Mouse (Mus musculus): Measurements from ENCODE around the gene Srr.

The Srr gene

DNA sequence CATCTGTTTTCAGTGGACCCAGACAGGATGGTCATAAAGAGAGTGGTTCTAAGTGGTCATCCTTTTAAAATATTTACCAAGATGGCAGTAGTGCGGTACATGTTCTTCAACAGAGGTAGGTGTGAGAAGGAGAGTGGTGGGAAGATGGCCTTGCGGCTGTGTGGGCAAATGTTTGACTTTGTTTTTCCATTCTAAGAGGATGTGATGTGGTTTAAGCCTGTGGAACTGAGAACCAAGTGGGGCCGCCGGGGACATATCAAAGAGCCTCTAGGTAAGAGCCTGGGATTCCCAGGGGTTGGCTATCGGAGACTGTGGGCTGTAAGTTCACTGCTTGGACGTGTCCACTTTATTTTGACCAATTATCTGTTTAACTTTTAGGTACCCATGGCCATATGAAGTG, 17.9 kb downstream of the Srr start:
- DNase-seq (ENCODE audit: low spot score): no peak

DNA sequence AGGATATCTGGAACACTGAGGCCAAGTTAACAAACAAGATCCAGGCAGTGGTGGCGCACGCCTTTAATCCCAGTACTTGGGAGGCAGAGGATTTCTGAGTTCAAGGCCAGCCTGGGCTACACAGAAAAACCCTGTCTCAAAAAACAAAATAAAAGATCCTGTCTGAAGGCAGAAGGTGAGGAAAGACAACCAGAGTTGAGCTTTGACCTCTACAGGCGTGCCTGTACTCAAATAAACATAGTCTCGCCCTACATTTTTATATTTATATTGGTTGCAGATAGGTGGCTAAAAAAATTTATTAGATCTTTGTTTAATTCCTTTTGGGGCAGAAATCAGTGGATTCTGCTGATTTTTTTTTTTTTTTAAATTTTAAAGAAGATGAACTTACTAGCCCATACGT, 23.3 kb downstream of the Srr start:
- no peak for DNase-seq (ENCODE audit: low spot score)

DNA sequence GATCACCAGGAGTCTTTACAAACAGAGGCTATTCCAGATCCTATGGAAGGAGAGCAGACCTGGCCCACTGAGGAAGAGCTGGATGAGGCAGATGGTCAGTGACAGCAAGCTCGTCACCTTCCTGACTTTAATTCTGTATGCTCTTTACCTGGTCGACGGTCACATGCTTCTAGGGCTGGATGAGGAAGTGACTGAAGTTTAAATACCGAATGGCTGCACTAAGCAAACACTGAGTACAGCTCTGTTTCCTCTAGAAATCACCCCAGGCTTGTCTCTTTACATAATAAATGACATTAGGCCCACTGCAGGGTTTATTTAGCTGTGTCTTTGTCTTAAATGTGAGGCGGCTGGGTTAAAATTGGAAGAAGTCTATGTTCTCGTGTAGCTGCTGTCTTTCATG, 24.2 kb downstream of the Srr start:
- DNase-seq (ENCODE audit: low spot score): no peak

DNA sequence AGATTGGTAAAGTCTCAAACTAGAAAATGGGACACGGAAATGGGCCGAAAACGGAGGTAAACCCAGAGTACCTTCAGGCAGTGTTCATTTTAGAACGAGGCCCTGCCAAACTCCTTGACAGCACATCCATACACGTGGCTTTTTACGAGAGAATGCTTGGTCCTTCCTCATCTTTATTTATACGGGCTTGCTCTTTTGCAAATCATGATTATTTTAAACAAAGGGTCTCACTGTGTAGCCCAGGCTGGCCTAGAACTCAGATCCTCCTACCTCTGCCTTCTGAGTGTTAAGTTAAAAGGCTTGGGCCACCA, 27.3 kb downstream of the Srr start:
- no peak for DNase-seq (ENCODE audit: low spot score)

DNA sequence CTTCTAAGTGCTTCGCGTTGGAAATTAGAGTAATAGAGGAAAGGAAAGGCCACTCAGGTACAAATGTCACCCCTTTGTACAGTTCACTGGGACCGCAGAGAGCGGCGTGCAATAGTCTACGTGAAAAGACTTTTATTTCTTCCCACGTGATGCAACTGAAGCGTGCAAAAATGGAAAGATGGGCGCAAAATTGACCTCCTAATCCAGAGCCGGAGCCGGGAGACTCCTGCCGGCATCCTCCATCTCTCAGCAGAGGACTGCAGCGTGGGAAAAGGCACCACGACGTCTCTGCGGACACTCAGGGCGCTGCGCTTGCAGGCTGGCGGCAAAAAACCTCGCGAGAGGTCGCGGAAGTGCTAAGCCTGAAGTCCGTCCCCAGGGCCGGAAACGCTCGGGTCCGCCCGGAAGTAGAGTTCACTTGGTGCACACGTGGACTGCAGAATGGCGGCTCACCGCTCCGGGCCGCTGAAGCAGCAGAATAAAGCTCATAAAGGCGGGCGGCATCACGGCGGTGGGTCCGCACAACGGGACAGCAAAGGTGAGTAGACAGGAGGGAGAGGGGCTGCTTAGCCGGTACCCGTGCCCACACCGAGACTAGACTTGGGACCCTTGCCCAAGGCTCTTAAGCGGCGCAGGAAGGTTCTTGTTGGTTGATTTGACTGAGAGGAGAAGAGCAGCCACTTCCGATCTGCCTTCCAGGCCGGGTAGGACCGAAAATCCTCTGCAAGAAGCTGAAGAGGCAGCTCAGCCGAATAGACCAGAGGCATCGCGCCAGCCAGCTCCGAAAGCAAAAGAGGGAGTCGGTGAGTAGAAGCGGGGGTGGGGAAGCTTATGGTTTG, 27.9 kb downstream of the Srr start, which contains the start of gene Tsr1:
Tsr1 (plus strand) TSS at position 394 of the 839 bp plus-strand sequence.
- DNase-seq (ENCODE audit: low spot score): peak; percentile 87

DNA sequence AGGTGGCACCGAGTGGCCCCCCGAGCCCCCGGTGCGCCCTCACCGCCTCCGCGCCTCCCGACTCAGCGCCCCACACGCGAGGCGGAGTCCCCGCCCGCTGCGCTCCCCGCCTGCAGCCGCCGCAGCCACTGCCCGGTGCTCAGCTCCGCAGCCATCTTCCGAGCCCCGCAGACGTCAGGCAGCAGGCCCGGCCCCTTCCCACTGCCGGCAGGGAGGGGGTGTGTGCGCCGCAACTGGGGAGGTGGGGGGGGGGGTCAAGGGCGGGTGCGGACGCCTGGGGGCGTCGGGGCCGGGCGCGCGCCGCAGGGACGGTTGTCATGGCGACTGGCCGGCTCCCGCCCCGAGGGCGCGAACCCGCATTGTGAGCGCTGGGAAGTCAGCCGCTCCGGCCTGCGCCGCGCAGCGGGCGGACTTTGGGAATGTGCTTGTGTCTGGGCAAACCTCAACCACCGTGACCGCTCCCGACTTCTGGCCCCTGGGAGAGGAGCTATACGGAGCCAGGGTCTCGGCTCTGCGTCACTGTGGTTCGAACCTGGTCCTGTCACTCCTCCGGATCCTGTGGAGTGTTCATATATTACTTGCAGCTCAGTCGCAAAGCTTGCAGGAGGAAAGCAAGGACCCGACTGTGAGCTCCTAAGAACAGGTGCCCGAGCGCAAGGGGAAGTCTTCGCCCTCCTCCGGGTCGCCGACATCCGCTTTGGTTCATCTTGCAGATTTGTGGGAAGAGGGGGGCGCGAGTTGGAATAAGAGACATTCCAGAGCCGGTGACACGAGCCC, 28.7 kb downstream of the Srr start, which contains the start of gene Sgsm2:
Sgsm2 (minus strand) TSS at position 160 of the 777 bp plus-strand sequence.
- peak; percentile 66 for DNase-seq (ENCODE audit: low spot score)

DNA sequence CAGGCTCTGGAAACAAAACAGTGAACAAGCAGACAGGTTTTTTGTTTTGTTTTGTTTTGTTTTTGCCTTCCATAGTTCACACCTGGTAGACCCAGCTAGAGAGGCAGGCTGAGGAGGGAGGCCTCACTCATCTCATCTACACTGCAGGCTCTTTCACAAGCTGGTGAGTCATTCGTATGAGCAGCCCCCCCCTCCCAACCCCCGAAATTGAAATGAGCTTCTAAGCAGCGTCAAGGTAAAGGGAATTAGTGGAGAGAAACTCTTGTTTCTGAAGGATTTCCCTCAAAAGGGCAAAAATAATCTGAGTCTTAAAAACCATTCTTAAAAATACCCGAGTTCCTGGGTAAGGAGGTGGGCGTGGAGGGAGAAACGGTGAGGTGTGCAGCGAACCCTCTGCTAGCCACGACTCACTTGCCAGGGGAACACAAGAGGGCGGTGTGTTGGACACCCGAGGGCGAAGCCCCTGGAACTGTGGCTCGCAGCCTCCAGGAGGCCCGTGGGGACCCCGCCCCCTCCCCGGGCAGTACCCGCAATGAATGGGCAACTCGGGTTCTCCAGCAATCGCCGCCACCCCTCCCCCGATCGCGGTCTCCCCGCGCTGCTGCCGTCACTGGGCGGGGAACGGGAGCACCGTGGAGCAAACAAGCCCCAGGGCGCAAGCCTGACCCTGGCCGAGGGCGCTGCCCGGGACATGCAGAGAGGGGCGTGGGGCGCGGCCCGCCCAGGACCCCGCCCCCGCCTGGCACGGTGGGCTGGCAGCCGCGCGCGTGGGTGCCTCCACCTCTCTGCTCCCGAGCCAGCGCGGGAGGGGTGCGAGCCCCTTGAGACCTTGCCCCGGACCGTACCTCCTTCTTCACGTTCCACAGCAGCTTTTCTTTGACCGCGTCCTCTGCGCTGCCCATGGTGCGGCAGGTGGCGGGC, 29.5 kb downstream of the Srr start:
- DNase-seq (ENCODE audit: low spot score): peak; percentile 73

DNA sequence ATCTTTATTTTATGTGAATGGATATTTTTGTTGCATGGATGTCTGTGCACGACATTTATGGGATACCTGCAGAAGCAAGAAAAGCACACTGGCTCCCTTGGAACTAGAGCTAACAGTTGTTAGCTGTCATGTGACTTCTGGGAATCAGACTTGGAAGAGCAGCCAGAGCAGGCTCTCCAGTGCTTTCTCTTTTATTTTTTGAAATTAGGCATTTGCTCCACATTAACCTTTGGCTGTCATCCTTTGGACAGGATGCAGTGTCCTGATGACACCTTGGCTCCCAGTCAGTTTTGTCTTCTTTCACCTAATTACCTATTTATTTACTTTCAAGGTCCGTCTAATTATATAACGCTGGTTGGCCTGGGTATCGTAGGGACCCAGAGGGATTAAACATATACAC, 31.1 kb downstream of the Srr start:
- DNase-seq (ENCODE audit: low spot score): no peak

DNA sequence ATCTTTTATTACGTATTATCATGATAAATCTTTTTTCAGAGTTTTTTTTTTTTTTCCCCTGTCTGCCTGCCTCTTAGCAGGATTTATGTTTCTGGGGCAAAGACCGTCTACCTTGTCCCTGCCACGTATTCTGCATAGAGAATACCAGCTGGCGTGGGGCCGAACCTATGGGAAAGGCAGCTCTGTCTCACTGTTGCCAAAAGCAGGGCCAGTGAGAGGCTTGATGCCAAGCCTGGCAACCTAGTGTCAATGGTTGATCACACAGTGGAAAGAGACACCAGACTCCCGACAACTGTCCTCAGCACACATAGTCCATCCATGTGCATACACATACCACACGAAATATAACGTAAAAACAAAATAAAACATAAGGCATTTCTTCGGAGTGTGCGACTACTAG, 42.6 kb downstream of the Srr start:
- DNase-seq (ENCODE audit: low spot score): no peak

DNA sequence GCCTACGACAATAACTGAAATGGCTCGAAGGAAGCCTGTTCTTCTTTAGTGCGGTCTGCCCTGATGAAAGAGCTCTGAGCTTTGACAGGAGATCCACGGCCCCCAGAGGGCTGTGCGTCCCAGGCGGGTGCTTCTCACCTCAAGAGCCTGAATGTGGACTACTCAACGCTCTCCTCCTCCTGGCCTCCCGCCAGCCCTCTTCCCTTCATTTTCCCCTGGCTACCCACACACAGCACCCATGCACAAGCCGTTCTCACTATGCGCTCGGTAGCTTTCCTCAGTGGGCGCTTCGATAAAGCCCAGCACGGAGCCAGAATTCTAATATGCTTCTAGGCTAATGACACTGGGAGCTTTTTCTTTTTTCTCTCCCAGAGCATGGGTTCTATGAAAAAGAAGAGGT, 43.8 kb downstream of the Srr start:
- DNase-seq (ENCODE audit: low spot score): no peak

DNA sequence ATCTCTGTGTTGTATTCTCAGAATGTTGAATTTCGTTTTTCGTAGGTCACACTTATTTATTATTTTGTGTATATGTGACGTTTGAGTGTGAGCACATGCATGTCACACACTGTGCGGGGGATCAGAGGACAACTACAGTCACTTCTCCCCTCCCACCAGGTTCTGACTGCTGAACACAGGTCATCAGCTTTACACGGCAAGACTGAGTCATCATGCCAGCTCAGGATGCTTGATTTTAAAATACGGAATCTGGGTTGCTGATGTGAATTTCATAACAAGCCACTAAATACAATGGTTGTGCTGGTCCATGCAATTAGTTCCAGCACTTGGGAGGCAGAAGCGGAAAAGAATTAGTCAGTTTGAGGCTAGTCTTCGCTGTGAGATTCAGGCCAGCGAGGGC, 44.7 kb downstream of the Srr start:
- DNase-seq (ENCODE audit: low spot score): no peak

DNA sequence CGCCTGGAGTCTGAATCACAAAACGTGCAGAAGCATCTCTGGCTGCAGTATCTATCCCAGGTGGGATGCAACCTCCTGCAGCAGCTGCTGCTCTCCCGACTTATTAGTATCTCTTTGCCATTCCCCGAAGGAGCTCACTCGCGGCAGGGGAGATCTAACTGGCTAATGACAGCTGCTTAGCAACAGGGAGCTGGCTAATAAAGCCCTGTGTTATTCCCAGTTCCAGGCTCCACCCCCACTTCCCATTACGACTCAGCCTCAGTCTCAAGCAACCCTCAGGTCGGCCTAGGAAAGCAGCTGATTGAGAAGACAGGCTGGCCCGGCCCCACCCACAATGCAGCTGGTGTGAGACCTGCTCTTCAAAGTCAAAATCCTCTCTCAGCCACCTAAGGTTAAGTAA, 48.9 kb downstream of the Srr start:
- DNase-seq (ENCODE audit: low spot score): no peak

DNA sequence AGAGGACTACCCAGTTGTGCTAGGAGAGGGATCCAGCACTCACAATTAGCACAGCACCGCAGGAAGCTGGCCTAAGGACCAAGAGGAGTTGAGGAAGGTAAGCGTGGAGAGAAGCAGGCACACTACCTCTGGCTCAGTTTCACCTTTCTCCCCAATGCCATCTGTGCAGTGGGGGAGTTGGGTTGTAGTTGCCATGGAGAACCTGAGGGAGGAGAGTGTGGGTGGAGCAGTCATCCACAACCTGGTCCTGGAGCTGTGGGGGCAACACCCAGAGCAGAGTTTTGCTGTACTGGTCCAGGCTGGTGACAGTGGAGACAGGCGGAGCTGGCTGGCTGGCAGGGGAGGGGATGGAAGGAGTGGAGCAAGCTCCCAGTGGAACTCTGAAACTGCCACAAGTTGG, 51.1 kb downstream of the Srr start:
- no peak for DNase-seq (ENCODE audit: low spot score)

DNA sequence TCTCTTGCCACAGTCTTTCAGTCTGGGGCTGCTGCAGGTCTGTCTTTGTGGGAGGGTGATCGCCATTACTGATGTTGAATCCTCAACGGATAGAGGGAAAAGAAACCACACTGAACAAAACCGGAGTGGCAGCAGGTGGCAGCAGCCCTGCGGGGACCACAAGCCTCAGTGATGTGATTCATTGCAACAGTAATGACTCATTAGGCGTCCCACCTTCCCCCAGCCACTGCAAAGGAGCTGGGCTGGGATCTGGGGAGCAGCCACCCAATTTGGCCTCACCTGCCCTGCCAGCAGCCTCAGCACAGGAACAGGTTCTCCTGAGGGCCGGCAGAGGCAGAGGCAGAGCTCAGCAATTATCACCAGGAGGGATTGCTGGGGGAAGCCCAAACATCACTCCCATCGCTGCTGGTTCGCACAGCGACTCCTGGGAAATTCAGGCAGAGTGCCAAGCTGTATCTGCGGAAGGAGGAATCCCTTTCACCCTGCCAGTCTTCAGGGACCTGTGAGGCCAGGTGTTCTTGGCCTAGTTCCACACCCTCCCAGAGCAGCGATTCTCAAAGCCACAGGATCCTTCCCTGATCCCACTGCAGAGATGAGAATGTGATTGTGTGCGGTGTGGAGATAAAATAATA, 54.6 kb downstream of the Srr start:
- DNase-seq (ENCODE audit: low spot score): no peak

DNA sequence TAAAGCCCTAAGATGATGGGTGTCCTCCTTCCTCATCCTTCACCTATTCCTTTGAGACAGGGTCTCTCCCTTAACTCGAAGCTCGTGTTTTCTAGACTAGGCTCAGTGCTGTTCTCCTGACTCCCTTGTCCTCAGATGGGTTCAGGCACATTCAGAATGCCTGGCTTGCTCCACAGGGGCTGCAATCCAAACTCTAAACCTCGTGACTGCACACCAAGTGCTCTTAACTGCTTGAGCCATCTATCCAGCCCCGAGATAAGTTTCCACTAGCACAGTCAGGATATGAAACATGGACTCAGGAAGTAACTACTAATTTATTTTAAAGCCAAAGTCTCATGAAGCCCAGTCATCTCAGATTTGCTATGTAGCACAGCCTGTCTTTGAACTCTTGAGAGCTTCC, 55.2 kb downstream of the Srr start:
- no peak for DNase-seq (ENCODE audit: low spot score)

DNA sequence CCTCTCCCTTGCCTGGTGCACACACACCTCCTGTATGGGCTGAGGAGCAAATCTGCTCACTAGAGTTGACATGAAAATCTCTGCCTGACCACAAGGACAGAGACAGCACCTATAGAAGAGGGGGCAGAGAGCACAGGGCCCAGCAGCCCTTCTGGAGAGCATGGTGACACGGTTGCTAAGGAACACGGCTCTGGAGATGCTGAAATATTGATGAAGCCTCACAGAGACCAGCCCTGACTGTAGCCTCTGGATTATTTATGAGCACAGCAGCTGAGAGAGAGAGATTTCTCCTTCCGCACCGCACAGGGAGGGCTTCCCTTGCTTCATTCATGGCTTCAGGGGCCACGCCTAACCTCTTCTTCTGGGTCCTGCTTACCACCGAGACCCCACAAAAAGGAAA, 56.1 kb downstream of the Srr start:
- DNase-seq (ENCODE audit: low spot score): no peak

DNA sequence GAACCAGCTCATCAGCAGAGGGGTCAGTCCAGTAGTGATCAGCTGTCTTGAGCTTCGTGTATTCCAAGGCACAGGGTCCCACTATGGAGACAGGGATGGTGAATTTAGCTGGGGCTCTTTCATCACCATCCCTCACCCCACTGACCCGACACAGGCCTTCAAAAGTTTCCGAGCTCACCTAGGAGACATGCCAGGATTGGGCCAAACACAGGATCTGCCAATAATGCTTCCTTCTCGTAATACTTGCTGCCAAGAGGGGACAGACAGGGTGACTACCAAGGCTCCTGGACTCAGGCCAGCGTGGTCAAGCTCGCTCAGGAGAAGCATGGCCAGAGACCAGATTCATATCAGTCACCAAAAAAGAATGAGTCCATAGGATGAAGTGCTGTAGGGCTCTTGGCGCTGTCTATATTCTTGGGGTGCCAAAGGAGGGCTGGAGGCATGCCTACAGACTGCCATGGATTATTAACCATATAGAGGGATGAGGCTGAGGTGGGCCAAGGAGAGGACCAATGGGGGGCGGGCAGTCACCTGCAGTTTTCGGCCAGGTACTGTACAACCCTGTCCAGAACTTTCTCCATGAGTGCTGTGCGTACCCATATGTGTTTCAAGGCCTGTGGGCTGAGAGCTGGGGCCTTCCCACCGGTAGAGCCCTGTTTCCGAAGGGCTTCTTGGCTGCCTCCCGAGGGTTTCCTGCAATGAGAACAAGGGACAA, 57.5 kb downstream of the Srr start:
- DNase-seq (ENCODE audit: low spot score): no peak

DNA sequence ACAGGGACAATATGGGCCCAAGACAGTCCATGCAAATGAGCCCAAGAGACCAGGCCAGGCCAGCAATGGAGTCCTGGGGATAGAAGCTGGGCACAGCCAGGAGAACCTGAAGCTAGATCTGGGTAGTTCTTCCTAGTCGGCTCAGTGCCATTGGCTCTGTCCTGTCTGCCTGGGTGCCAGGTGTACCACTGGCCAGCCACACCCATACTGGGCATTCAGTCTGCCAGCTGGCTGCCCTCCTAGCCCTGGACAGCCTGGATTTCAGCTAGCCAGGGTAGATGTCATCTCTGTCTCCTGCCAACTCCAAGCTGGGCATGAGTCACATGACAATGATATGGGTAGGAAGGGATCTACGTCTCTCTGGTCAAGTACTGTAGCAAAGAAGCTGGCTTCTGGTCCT, 58.6 kb downstream of the Srr start:
- DNase-seq (ENCODE audit: low spot score): peak; percentile 36

DNA sequence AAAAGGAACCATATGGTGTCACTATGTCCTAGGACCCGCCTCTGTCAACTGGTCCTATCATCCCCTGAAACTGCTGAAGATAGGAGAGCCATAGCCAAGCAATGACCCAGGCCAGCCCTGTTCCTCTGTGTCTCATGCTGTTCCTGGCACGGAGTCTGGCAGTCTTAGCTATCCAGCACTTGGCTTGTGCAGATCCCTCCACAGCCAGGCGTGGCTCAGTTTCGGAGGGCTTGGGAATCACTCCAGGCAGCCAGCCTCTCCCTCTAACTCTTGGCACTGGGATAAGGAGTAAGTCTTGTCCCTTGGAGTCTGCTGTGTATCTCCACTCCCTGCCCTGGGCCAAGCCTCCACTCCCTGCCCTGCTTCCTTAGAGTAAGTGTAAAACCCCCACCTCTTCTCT, 59.1 kb downstream of the Srr start:
- DNase-seq (ENCODE audit: low spot score): peak; percentile 64

DNA sequence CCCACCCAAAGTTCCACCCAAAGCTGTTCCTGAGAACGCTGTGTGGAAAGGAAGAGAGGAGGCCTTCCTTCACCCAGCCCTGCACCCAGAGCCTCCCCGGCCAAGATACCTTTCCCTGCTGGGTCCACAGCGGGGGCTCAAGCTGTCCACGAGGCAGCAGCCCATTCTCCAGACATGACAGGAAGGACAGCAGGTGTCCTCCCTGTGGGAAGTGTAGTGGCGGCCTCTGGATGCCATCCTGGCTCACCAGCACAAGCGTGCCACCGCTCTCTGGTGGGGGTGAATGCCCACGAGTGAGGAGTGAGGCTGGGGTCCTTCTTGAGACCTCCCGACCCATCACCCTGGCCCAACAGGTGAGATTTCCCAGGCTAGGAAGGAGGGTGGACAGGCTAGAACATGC, 60.5 kb downstream of the Srr start:
- DNase-seq (ENCODE audit: low spot score): no peak

DNA sequence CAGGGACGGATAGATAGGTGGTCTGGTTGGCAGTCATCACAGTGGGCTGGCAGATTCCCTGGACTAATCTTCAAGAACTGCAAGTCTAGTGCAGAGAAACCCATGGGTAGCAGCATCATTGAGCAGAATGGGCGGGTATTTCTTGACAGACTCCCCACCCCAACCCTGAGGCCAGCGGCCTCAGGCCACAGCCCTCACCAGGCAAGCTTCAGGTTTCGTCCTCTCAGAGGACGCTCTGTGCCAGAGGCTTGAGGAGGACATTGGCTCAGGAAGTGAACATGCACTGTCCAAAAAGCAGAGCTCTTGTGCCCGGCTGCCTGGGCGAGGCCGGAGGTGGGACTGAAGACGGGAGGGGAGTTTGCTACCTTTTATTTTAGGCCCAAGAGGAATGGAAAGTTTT, 61.3 kb downstream of the Srr start:
- DNase-seq (ENCODE audit: low spot score): no peak
